Mouse (Mus musculus) neural tube, embryonic 11.5 days (tissue): ENCODE measurements at regions not wholly inside any gene's neighbourhood (a gene's known extent, or its start where the extent isn't known, plus 50 kb on each side); places are given as distances from the start of the nearest gene placed in this dataset.

ENCODE experiments used
- ATAC-seq: fragments of 200-750 bp; cut with Nextera tagmentation; 2 replicates; pipeline ENCODE4 v1.8.0; 2017; ENCODE audit warnings: moderate number of reproducible peaks, mild to moderate bottlenecking, moderate TSS enrichment, moderate library complexity; ENCODE audit not compliant: insufficient read depth, low FRiP score, low TSS enrichment
- DNase-seq: peaks from one replicate; pipeline ENCODE4 v3.0.0-alpha.2; 2015; ENCODE audit warnings: low spot score
- H3K27ac ChIP-seq: fragments of 300-500 bp; sonication (generic); 2 replicates; pipeline ENCODE4 v1.5.1; 2014; ENCODE audit warnings: low read depth, mild to moderate bottlenecking, low read length
- H3K27me3 ChIP-seq: fragments of 300-500 bp; sonication (generic); 2 replicates; pipeline ENCODE4 v1.6.1; 2014; ENCODE audit warnings: mild to moderate bottlenecking, low read length, mixed read lengths; ENCODE audit not compliant: control insufficient read depth, insufficient read depth
- H3K36me3 ChIP-seq: fragments of 300-500 bp; sonication (generic); 2 replicates; pipeline ENCODE4 v1.6.1; 2014; ENCODE audit warnings: mild to moderate bottlenecking, low read length, moderate library complexity, mixed read lengths; ENCODE audit not compliant: control insufficient read depth, insufficient read depth
- H3K4me1 ChIP-seq: fragments of 300-500 bp; sonication (generic); 2 replicates; pipeline ENCODE4 v1.6.1; 2014; ENCODE audit warnings: low read length, mixed read lengths; ENCODE audit not compliant: control insufficient read depth, insufficient read depth
- H3K4me2 ChIP-seq: fragments of 300-500 bp; sonication (generic); 2 replicates; pipeline ENCODE4 v1.6.1; 2014; ENCODE audit warnings: low read depth, mild to moderate bottlenecking, moderate library complexity
- H3K4me3 ChIP-seq: fragments of 300-500 bp; sonication (generic); 2 replicates; pipeline ENCODE4 v1.5.1; 2014; ENCODE audit warnings: low read depth, low read length
- H3K9ac ChIP-seq: fragments of 300-500 bp; sonication (generic); 2 replicates; pipeline ENCODE4 v1.6.1; 2014; ENCODE audit warnings: mild to moderate bottlenecking, low read length
- H3K9me3 ChIP-seq: fragments of 300-500 bp; sonication (generic); 2 replicates; pipeline ENCODE4 v1.6.1; 2016; ENCODE audit warnings: low read length; ENCODE audit not compliant: control insufficient read depth
- WGBS: fragments of 180-500 bp; shearing (Covaris S2); extraction: QIAGEN DNeasy Blood & Tissue Kit; methylation state at CpG from one replicate; pipeline ENCODE4 v1.1.7; 2014; 5-methylcytosine and 5-hydroxymethylcytosine counted together

- no peak overlapping the region for H3K4me2 ChIP-seq
- DNase-seq, result no peak
- 82% methylated on average over 6 of the region's 6 CpGs for WGBS
- H3K4me1 ChIP-seq, result no peaks in the 10 kb centered on the region
- ATAC-seq, result no peak
- H3K4me3 ChIP-seq, result no peak overlapping the region
- no peaks in the 10 kb centered on the region for H3K36me3 ChIP-seq
- no peaks in the 10 kb centered on the region for H3K27me3 ChIP-seq
- H3K9me3 ChIP-seq, result no peaks in the 10 kb centered on the region
- no peak overlapping the region for H3K27ac ChIP-seq
- H3K9ac ChIP-seq, result no peak overlapping the region
Measured at GRCm38 (mm10) chr1:59430886-59431486, 51.2 kb upstream of the Fzd7 start.
